ENCODE assay signal across 8 mouse cellular contexts in genomic region chr11:59191231-59192058, GRCm38 (mm10). TPM values are rescaled to one million over a fixed set of nuclear protein-coding genes. Genes with fewer than 3 reads are reported as not detected.
DNase-seq lines count a peak whose midpoint lies in the region; ATAC-seq and TF ChIP-seq lines count a peak whose summit lies in the region.

No protein-coding gene starts in this region.

- peak; percentile 87; the same call in 1 of the 2 replicates for TF ChIP-seq POLR2A in bone marrow macrophage, adult 2 months (IDR thresholded peaks at IDR 0.05; ENCODE audit: borderline replicate concordance, low read depth, low read length)

- under 1% methylated on average over 59 of the region's 59 CpGs for WGBS in embryonic facial prominence, embryonic 15.5 days
- under 1% methylated on average over 54 of the region's 59 CpGs for WGBS in kidney, embryonic 14.5 days
- WGBS in limb, embryonic 15.5 days: under 1% methylated on average over 56 of the region's 59 CpGs
- under 1% methylated on average over 55 of the region's 59 CpGs for WGBS in midbrain, postnatal 0 days

- H3K27me3 ChIP-seq in embryonic facial prominence, embryonic 15.5 days: no peaks in the 10 kb centered on the region
- H3K27me3 ChIP-seq in kidney, embryonic 14.5 days (ENCODE audit: control insufficient read depth, insufficient read depth, low read length): no peaks in the 10 kb centered on the region
- H3K27me3 ChIP-seq in limb, embryonic 15.5 days: no peaks in the 10 kb centered on the region
- no peaks in the 10 kb centered on the region for H3K27me3 ChIP-seq in midbrain, postnatal 0 days (ENCODE audit: insufficient read depth, low read length)

- peak overlapping the region; percentile 82 for H3K4me3 ChIP-seq in bone marrow macrophage, adult 2 months (ENCODE audit: insufficient read depth, low read length)
- peak overlapping the region; percentile 72 for H3K4me3 ChIP-seq in embryonic facial prominence, embryonic 15.5 days (replicated peaks)
- H3K4me3 ChIP-seq in kidney, embryonic 14.5 days (ENCODE audit: low read length): peak overlapping the region; percentile 68
- H3K4me3 ChIP-seq in limb, embryonic 15.5 days: peak overlapping the region; percentile 73
- H3K4me3 ChIP-seq in midbrain, postnatal 0 days (ENCODE audit: low read depth, low read length): peak overlapping the region; percentile 76

- peak; percentile 93 for ATAC-seq in embryonic facial prominence, embryonic 15.5 days (ENCODE audit: insufficient number of reproducible peaks, low FRiP score, low TSS enrichment, low read depth)
- peak; percentile 96 for ATAC-seq in kidney, embryonic 14.5 days (ENCODE audit: low FRiP score, low TSS enrichment)
- ATAC-seq in limb, embryonic 15.5 days (ENCODE audit: insufficient number of reproducible peaks, low FRiP score, low TSS enrichment, low read depth): peak; percentile 95
- ATAC-seq in midbrain, postnatal 0 days (ENCODE audit: low FRiP score): peak; percentile 92

- peaks cover 3% of the 10 kb centered on the region for H3K4me1 ChIP-seq in bone marrow macrophage, adult 2 months (ENCODE audit: control insufficient read depth, insufficient read depth, low read length)
- peaks cover 13% of the 10 kb centered on the region for H3K4me1 ChIP-seq in embryonic facial prominence, embryonic 15.5 days
- H3K4me1 ChIP-seq in kidney, embryonic 14.5 days (ENCODE audit: control insufficient read depth, insufficient read depth, low read length): peaks cover 7% of the 10 kb centered on the region
- H3K4me1 ChIP-seq in limb, embryonic 15.5 days: peaks cover 18% of the 10 kb centered on the region
- H3K4me1 ChIP-seq in midbrain, postnatal 0 days (ENCODE audit: insufficient read depth, low read length): no peaks in the 10 kb centered on the region

- H3K9ac ChIP-seq in embryonic facial prominence, embryonic 15.5 days: peak overlapping the region; percentile 62
- peak overlapping the region; percentile 80 for H3K9ac ChIP-seq in kidney, embryonic 14.5 days (ENCODE audit: low read depth, low read length)
- peak overlapping the region; percentile 71 for H3K9ac ChIP-seq in limb, embryonic 15.5 days
- peak overlapping the region; percentile 80 for H3K9ac ChIP-seq in midbrain, postnatal 0 days (replicated peaks; ENCODE audit: low read length, poor library complexity, severe bottlenecking)

- H3K9me3 ChIP-seq in embryonic facial prominence, embryonic 15.5 days (replicated peaks): no peaks in the 10 kb centered on the region
- no peaks in the 10 kb centered on the region for H3K9me3 ChIP-seq in kidney, embryonic 14.5 days (ENCODE audit: control insufficient read depth, low read length)
- H3K9me3 ChIP-seq in limb, embryonic 15.5 days: no peaks in the 10 kb centered on the region
- H3K9me3 ChIP-seq in midbrain, postnatal 0 days (ENCODE audit: low read length): no peaks in the 10 kb centered on the region

- peak overlapping the region; percentile 50 for H3K27ac ChIP-seq in bone marrow macrophage, adult 2 months (ENCODE audit: insufficient read depth, low read depth, low read length)
- H3K27ac ChIP-seq in embryonic facial prominence, embryonic 15.5 days (replicated peaks): peak overlapping the region; percentile 94
- H3K27ac ChIP-seq in kidney, embryonic 14.5 days (ENCODE audit: low read depth, low read length): peak overlapping the region; percentile 91
- peak overlapping the region; percentile 95 for H3K27ac ChIP-seq in limb, embryonic 15.5 days
- H3K27ac ChIP-seq in midbrain, postnatal 0 days (ENCODE audit: low read depth, low read length): peak overlapping the region; percentile 87

- H3K4me2 ChIP-seq in embryonic facial prominence, embryonic 15.5 days (replicated peaks): peak overlapping the region; percentile 80
- peak overlapping the region; percentile 71 for H3K4me2 ChIP-seq in kidney, embryonic 14.5 days (replicated peaks; ENCODE audit: low read depth, low read length)
- H3K4me2 ChIP-seq in limb, embryonic 15.5 days: peak overlapping the region; percentile 68
- peak overlapping the region; percentile 64 for H3K4me2 ChIP-seq in midbrain, postnatal 0 days (ENCODE audit: low read depth, low read length, poor library complexity, severe bottlenecking)

- H3K36me3 ChIP-seq in embryonic facial prominence, embryonic 15.5 days: peaks cover 9% of the 10 kb centered on the region; the same call in 1 of the 2 replicates
- H3K36me3 ChIP-seq in kidney, embryonic 14.5 days (ENCODE audit: control insufficient read depth, insufficient read depth, low read length): no peaks in the 10 kb centered on the region; the same call in 1 of the 2 replicates
- 0 out of 2 replicates have a peak, but pooled peaks cover 6% of the 10 kb centered on the region for H3K36me3 ChIP-seq in limb, embryonic 15.5 days
- H3K36me3 ChIP-seq in midbrain, postnatal 0 days (ENCODE audit: insufficient read depth, low read length): peaks cover 5% of the 10 kb centered on the region

- no peak for TF ChIP-seq CTCF in bone marrow macrophage, adult 2 months (IDR thresholded peaks at IDR 0.05; ENCODE audit: low read depth, low read length)
- no peak for TF ChIP-seq CTCF in midbrain, postnatal 0 days (IDR thresholded peaks at IDR 0.05)

- DNase-seq in B cell, adult 2 months: peak; percentile 91
- peak; percentile 90 to 93 for DNase-seq in heart, adult 9 months (ENCODE audit: low spot score in 2 of 2)
- peak; percentile 92 for DNase-seq in midbrain, postnatal 0 days (ENCODE audit: low spot score)
- peak; percentile 84 to 91 for DNase-seq in spleen, postnatal 10 days (ENCODE audit: low spot score in 2 of 2)

RNA-seq across cellular contexts. Expression of gene Guk1, which starts 0.6 kb away (rescaled TPM):
- polyA plus RNA-seq in bone marrow macrophage, adult 2 months (2012; ENCODE audit: insufficient read depth, insufficient read length, missing spikeins): 32.1 and 32.3 TPM in 2 replicates
- polyA plus RNA-seq in embryonic facial prominence, embryonic 15.5 days (2015; fragmentation: Nextera tagmentation; extraction: Ambion mirVana): 111 and 113 TPM in 2 replicates
- 132 and 149 TPM in 2 replicates for polyA plus RNA-seq in kidney, embryonic 14.5 days (2014; fragmentation: Nextera tagmentation; extraction: Ambion mirVana)
- 122 and 124 TPM in 2 replicates for polyA plus RNA-seq in limb, embryonic 15.5 days (2015; fragmentation: Nextera tagmentation; extraction: Ambion mirVana)
- total RNA-seq in midbrain, postnatal 0 days (2014; rRNA removed): 125 and 141 TPM in 2 replicates
- 289 and 314 TPM in 2 replicates for polyA plus RNA-seq in midbrain, postnatal 0 days (2015; fragmentation: Nextera tagmentation; extraction: Ambion mirVana)

RNA-seq across cellular contexts. Expression of gene Gjc2, which starts 8.4 kb away (rescaled TPM):
- polyA plus RNA-seq in bone marrow macrophage, adult 2 months (2012; ENCODE audit: insufficient read depth, insufficient read length, missing spikeins): not detected in 2 replicates
- polyA plus RNA-seq in embryonic facial prominence, embryonic 15.5 days (2015; fragmentation: Nextera tagmentation; extraction: Ambion mirVana): 0.52 and 0.74 TPM in 2 replicates
- 0.11 and 0.28 TPM in 2 replicates for polyA plus RNA-seq in kidney, embryonic 14.5 days (2014; fragmentation: Nextera tagmentation; extraction: Ambion mirVana)
- 0.32 and 0.58 TPM in 2 replicates for polyA plus RNA-seq in limb, embryonic 15.5 days (2015; fragmentation: Nextera tagmentation; extraction: Ambion mirVana)
- total RNA-seq in midbrain, postnatal 0 days (2014; rRNA removed): 0.38 and 0.99 TPM in 2 replicates
- 0.27 and 0.44 TPM in 2 replicates for polyA plus RNA-seq in midbrain, postnatal 0 days (2015; fragmentation: Nextera tagmentation; extraction: Ambion mirVana)

RNA-seq across cellular contexts. Expression of gene Mrpl55, which starts 10.8 kb away (rescaled TPM):
- 20.1 and 24.1 TPM in 2 replicates for polyA plus RNA-seq in bone marrow macrophage, adult 2 months (2012; ENCODE audit: insufficient read depth, insufficient read length, missing spikeins)
- 82.3 and 82.8 TPM in 2 replicates for polyA plus RNA-seq in embryonic facial prominence, embryonic 15.5 days (2015; fragmentation: Nextera tagmentation; extraction: Ambion mirVana)
- 113 and 128 TPM in 2 replicates for polyA plus RNA-seq in kidney, embryonic 14.5 days (2014; fragmentation: Nextera tagmentation; extraction: Ambion mirVana)
- 75.7 and 78.9 TPM in 2 replicates for polyA plus RNA-seq in limb, embryonic 15.5 days (2015; fragmentation: Nextera tagmentation; extraction: Ambion mirVana)
- 65.0 and 80.6 TPM in 2 replicates for total RNA-seq in midbrain, postnatal 0 days (2014; rRNA removed)
- polyA plus RNA-seq in midbrain, postnatal 0 days (2015; fragmentation: Nextera tagmentation; extraction: Ambion mirVana): 104 and 112 TPM in 2 replicates

RNA-seq across cellular contexts. Expression of gene 2310033P09Rik, which starts 16.7 kb away (rescaled TPM):
- 18.9 and 20.8 TPM in 2 replicates for polyA plus RNA-seq in bone marrow macrophage, adult 2 months (2012; ENCODE audit: insufficient read depth, insufficient read length, missing spikeins)
- polyA plus RNA-seq in embryonic facial prominence, embryonic 15.5 days (2015; fragmentation: Nextera tagmentation; extraction: Ambion mirVana): 30.6 and 31.3 TPM in 2 replicates
- polyA plus RNA-seq in kidney, embryonic 14.5 days (2014; fragmentation: Nextera tagmentation; extraction: Ambion mirVana): 36.9 and 41.8 TPM in 2 replicates
- 25.2 and 29.5 TPM in 2 replicates for polyA plus RNA-seq in limb, embryonic 15.5 days (2015; fragmentation: Nextera tagmentation; extraction: Ambion mirVana)
- 7.0 and 7.3 TPM in 2 replicates for total RNA-seq in midbrain, postnatal 0 days (2014; rRNA removed)
- polyA plus RNA-seq in midbrain, postnatal 0 days (2015; fragmentation: Nextera tagmentation; extraction: Ambion mirVana): 25.5 and 28.3 TPM in 2 replicates

RNA-seq across cellular contexts. Expression of gene Iba57, which starts 27.9 kb away (rescaled TPM):
- polyA plus RNA-seq in bone marrow macrophage, adult 2 months (2012; ENCODE audit: insufficient read depth, insufficient read length, missing spikeins): 3.3 and 4.7 TPM in 2 replicates
- polyA plus RNA-seq in embryonic facial prominence, embryonic 15.5 days (2015; fragmentation: Nextera tagmentation; extraction: Ambion mirVana): 5.4 and 6.5 TPM in 2 replicates
- polyA plus RNA-seq in kidney, embryonic 14.5 days (2014; fragmentation: Nextera tagmentation; extraction: Ambion mirVana): 2.3 and 3.6 TPM in 2 replicates
- 4.1 and 4.4 TPM in 2 replicates for polyA plus RNA-seq in limb, embryonic 15.5 days (2015; fragmentation: Nextera tagmentation; extraction: Ambion mirVana)
- total RNA-seq in midbrain, postnatal 0 days (2014; rRNA removed): 8.1 and 14.3 TPM in 2 replicates
- polyA plus RNA-seq in midbrain, postnatal 0 days (2015; fragmentation: Nextera tagmentation; extraction: Ambion mirVana): 9.2 and 10.4 TPM in 2 replicates

Comparison
In these comparisons a context has a peak if more than half of its experiments do, and no peak if none do; other contexts are left out.
1. Peak in every context shown above with its lines: DNase-seq, ATAC-seq, H3K4me3 ChIP-seq and H3K27ac ChIP-seq.